Comparison of ENCODE assay signal across 13 mouse cellular contexts in genomic region chr6:120145439-120145838, GRCm38 (mm10). TPM values are rescaled to one million over a fixed set of nuclear protein-coding genes. Genes with fewer than 3 reads are reported as not detected.
DNase-seq lines count a peak whose midpoint lies in the region; ATAC-seq and TF ChIP-seq lines count a peak whose summit lies in the region.
"Had no signal": no experiment of that assay in that cellular context is flagged by ENCODE, and none has a peak within 500 bp of the region (broad histone marks: within the 10 kb centered on the region; RNA-seq: fewer than 3 reads in every experiment).

No protein-coding gene starts in this region.

- WGBS in kidney, adult 2 months: 74% methylated on average over 1 of the region's 1 CpGs
- 75% methylated on average over 1 of the region's 1 CpGs for WGBS in kidney, embryonic 14.5 days

- ATAC-seq in kidney, embryonic 14.5 days (ENCODE audit: low FRiP score, low TSS enrichment): no peak
- ATAC-seq: intestine, postnatal 0 days; midbrain, embryonic 16.5 days had no signal

- DNase-seq in kidney, adult 2 months: peak; percentile 69
- DNase-seq in brain, adult 2 months (ENCODE audit: low read depth, low spot score): peak; percentile 73
- DNase-seq in heart, postnatal 25 days (ENCODE audit: low spot score): peak; percentile 51
- no peak for DNase-seq in left cerebral cortex, adult 11 months (ENCODE audit: low spot score)
- no peak for DNase-seq in thymus, postnatal 25 days
- DNase-seq: thymus, postnatal 14 days had no signal

- no peak overlapping the region for H3K4me3 ChIP-seq in kidney, adult 2 months (ENCODE audit: insufficient read depth, low read depth, low read length)
- H3K4me3 ChIP-seq in kidney, embryonic 14.5 days (ENCODE audit: low read length): no peak overlapping the region
- no peak overlapping the region for H3K4me3 ChIP-seq in myocyte

- no peak overlapping the region for H3ac ChIP-seq in myocyte (ENCODE audit: control insufficient read depth, insufficient read length)

- H3K4me2 ChIP-seq in kidney, embryonic 14.5 days (replicated peaks; ENCODE audit: low read depth, low read length): no peak overlapping the region
- H3K4me2 ChIP-seq in myocyte (ENCODE audit: low read depth): peak overlapping the region; percentile 62

- H3K9me3 ChIP-seq in kidney, embryonic 14.5 days (ENCODE audit: control insufficient read depth, low read length): no peaks in the 10 kb centered on the region

- no peaks in the 10 kb centered on the region for H3K36me3 ChIP-seq in kidney, adult 2 months (ENCODE audit: control insufficient read depth, insufficient read depth, low read length)
- H3K36me3 ChIP-seq in kidney, embryonic 14.5 days (ENCODE audit: control insufficient read depth, insufficient read depth, low read length): no peaks in the 10 kb centered on the region
- no peaks in the 10 kb centered on the region for H3K36me3 ChIP-seq in myocyte (ENCODE audit: control insufficient read depth, insufficient read depth)

- no peak for TF ChIP-seq CTCF in kidney, adult 2 months (conservative IDR thresholded peaks at IDR 0.05; ENCODE audit: insufficient read depth, insufficient read length, low read depth, low read length)

- no peaks in the 10 kb centered on the region for H3K27me3 ChIP-seq in kidney, adult 2 months (replicated peaks; ENCODE audit: control insufficient read depth, insufficient read depth, low read length)
- no peaks in the 10 kb centered on the region for H3K27me3 ChIP-seq in kidney, embryonic 14.5 days (ENCODE audit: control insufficient read depth, insufficient read depth, low read length)
- no peaks in the 10 kb centered on the region for H3K27me3 ChIP-seq in myocyte (ENCODE audit: control insufficient read depth, insufficient read depth, insufficient read length)

- H3K9ac ChIP-seq in kidney, embryonic 14.5 days (ENCODE audit: low read depth, low read length): no peak overlapping the region

- peaks cover 3% of the 10 kb centered on the region; the same call in 1 of the 2 replicates for H3K4me1 ChIP-seq in kidney, adult 2 months (ENCODE audit: control insufficient read depth, insufficient read depth, low read length)
- no peaks in the 10 kb centered on the region for H3K4me1 ChIP-seq in kidney, embryonic 14.5 days (ENCODE audit: control insufficient read depth, insufficient read depth, low read length)

- no peaks in the 10 kb centered on the region for H3K79me2 ChIP-seq in myocyte (ENCODE audit: control insufficient read depth, insufficient read depth)

- no peak for TF ChIP-seq POLR2A in kidney, adult 2 months (IDR thresholded peaks at IDR 0.05; ENCODE audit: low read depth, low read length)
- TF ChIP-seq POLR2A in myocyte (IDR thresholded peaks at IDR 0.05; ENCODE audit: insufficient read length, low read depth): no peak

- 0 out of 2 replicates have a peak overlapping the region, but pooled peaks have one; percentile 15 for H3K27ac ChIP-seq in kidney, adult 2 months (ENCODE audit: insufficient read depth, low read depth, low read length)
- no peak overlapping the region for H3K27ac ChIP-seq in kidney, embryonic 14.5 days (ENCODE audit: low read depth, low read length)

- intact Hi-C loops in heart, postnatal 25 days (cut with DNase I): loop anchor here (2.0 kb wide), 1 partner anchor 31 kb away; no protein-coding TSS in a partner anchor

TF ChIP-seq in myocyte, 11 proteins besides CTCF, POLR2A, EP300 and RAD21:
- no peak for TF ChIP-seq USF1 (IDR thresholded peaks at IDR 0.05; ENCODE audit: low read depth)
- TF ChIP-seq CEBPB (IDR thresholded peaks at IDR 0.05; ENCODE audit: insufficient read depth, poor library complexity, severe bottlenecking): peak; percentile 90

RNA-seq across cellular contexts. Expression of gene Ninj2, which starts 52.3 kb away (rescaled TPM):
- polyA plus RNA-seq in kidney, adult 2 months (2012; rRNA removed): not detected in 2 replicates
- not detected in 2 replicates for polyA plus RNA-seq in kidney, embryonic 14.5 days (2014; fragmentation: Nextera tagmentation; extraction: Ambion mirVana)
- total RNA-seq in heart, postnatal 25 days (2021): not detected
- polyA plus RNA-seq in myocyte (2012; fragmentation: generic; extraction: Trizol): 0.05 TPM
- total RNA-seq: gastrocnemius, postnatal 4 days had no signal
- polyA plus RNA-seq: embryonic facial prominence, embryonic 11.5 days; intestine, postnatal 0 days; limb, embryonic 11.5 days; midbrain, embryonic 16.5 days had no signal

Comparison
In these comparisons a context has a peak if more than half of its experiments do, and no peak if none do; other contexts are left out.
1. DNase-seq: peak in kidney, adult 2 months (single experiment), brain, adult 2 months (single experiment) and heart, postnatal 25 days (single experiment); none in left cerebral cortex, adult 11 months (single experiment) and thymus, postnatal 25 days (single experiment).